Mouse (Mus musculus): Measurements from ENCODE around the gene 2410004B18Rik. TPM values are rescaled to one million over a fixed set of nuclear protein-coding genes. Genes with fewer than 3 reads are reported as not detected.
A peak's percentile ranks its signal among the peaks of the same experiment; 100 is the strongest.

The 2410004B18Rik gene
- total RNA-seq, 2 experiments from 2014 or later, result 36.6 to 42.2 TPM

DNA sequence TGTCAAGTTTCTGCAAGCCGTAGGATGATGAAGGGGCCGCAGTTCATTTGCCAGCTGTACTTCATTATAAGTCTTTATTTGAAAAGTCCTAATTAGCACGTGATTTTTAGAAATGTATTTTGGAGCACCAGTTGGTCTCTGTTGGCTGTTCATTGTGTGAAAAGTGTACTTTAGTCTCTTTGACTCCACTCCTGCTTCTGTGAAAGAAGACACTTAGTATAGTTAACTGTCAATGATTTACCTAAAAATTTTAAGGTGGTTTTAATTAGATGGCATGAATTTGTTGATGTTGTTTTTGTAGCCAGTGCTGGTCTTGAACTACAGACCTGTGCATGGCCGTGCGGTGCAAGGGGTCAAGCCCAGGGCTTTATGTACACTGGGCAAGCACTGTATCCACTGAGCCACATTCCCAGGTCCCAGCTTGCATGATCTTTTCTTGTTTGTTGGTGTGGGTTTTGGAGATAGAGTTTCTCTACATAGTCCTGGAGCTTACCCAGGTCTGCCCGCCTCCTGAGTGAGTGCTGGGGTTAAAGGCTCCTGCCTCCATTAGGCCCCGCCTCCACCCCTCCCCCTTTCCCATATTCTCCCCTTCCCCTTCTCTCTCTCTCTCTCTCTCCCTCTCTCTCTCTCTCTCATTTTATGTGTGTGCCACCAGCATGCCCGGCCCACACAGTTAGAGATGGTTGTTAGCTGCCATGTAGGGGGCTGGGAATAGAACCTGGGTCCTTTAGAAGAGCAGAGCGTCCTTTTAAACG is 54.3 kb downstream of the 2410004B18Rik start:
- no peak for DNase-seq (ENCODE audit: low spot score in 2 of 2)
- intact Hi-C loops (cut with DNase I), result no loop called here

DNA sequence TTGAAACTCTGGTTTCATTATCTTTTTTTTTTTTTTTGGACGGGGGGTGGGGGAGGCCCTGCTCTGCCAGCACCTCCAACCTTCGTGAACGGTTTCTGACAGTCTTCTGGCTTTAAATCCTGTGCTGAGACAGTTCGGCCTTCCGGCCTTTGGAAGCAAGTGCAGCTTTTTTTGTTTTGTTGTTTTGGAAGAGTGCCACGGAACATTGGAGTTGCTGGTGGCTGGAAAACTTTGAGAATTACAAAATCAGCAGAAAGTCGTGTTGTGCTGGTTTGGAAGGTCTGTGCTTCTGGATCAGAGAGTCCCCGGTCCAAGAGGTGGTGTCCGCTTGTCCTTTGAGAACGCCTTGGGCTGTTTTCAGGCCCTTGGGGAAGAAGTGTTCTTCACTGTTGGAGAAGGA is 55.0 kb downstream of the 2410004B18Rik start:
- DNase-seq (ENCODE audit: low spot score in 2 of 2), result peak; percentile 16 to 25
- intact Hi-C loops (cut with DNase I), result no loop called here

DNA sequence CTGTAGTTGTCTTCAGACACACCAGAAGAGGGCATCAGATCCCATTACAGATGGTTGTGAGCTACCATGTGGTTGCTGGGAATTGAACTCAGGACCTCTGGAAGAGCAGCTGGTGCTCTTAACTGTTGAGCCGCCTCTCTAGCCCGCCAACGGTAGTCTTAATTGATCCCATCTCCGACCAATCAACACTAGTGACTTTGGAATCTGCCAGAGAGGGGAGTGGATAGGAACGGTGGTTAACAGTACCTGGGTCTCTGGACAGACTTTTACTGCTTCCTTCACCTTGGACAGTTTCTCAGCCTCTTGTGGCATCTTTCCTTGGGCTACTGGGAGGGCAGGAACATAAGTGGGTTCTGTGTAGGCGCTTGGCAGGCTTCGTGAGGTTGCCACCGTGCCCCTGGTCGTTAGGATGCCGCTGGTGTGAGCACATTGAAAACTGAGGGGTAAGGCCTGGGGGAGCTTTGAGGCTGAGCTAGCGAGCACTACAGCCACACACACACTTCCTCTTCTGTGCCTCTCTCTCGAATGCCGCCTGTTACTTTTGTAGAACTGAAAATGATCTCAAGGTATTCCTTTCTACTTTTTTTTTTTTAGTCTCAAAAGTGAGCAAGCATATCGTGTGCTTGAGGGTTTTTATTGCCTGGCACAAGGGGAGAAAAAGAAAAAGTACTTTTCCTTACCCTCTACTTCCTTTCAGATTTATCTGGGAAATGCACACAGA is 55.8 kb downstream of the 2410004B18Rik start:
- intact Hi-C loops (cut with DNase I), result no loop called here
- no peak for DNase-seq (ENCODE audit: low spot score in 2 of 2)

Other genes starting within 250 kb of the 2410004B18Rik start
- 10 to 100 TPM; 72.2 to 73.3 TPM for gene Ddah1, start 179.3 kb upstream of the 2410004B18Rik start, total RNA-seq (2021)
- 10 to 100 TPM; 15.0 to 15.2 TPM for gene Bcl10, start 15.2 kb upstream of the 2410004B18Rik start, total RNA-seq (2021)
- 1 to 10 TPM; 2.6 to 3.2 TPM for gene Syde2, start 49.9 kb downstream of the 2410004B18Rik start, total RNA-seq (2021)
- under 1 TPM; 0.11 to 0.30 TPM for gene Wdr63, start 170.1 kb downstream of the 2410004B18Rik start, total RNA-seq (2021)
- gene Mcoln3, start 179.4 kb downstream of the 2410004B18Rik start, total RNA-seq (2021), result not detected
- gene Mcoln2, start 211.8 kb downstream of the 2410004B18Rik start, total RNA-seq (2021), result not detected